Comparison of ENCODE assay signal across 8 mouse cellular contexts in the genomic region with DNA sequence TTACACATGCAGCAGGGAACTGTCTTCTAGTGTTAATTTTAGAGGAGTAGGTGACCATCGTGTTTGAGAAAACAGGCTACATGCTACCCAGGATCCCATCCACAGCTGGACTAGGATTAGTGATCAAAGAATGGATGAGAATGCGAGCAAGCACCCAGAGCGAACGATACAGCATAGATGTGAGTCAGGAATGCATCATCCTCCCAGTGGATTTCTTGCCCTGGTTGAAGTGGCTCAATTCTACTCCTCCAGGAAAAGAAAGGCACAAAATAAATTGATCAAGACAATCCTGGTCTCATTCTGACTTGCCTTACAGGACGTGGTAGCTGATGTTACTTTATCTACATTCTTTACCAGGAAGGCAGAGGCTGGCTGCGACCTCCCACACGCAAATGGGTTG. TPM values are rescaled to one million over a fixed set of nuclear protein-coding genes. Genes with fewer than 3 reads are reported as not detected.
DNase-seq lines count a peak whose midpoint lies in the region; ATAC-seq and TF ChIP-seq lines count a peak whose summit lies in the region.

A gene (plus strand): TSS at position 255 of the 400 bp plus-strand sequence.

- DNase-seq in heart, adult 11 months = peak; percentile 61
- no peak for DNase-seq in heart, postnatal 14 days
- peak; percentile 14 for DNase-seq in CD4-positive, CD25-positive, alpha-beta regulatory T cell, adult 2 months (ENCODE audit: low read depth, low spot score)
- no peak for DNase-seq in hindbrain, postnatal 0 days (ENCODE audit: low spot score)
- DNase-seq in cerebellum, adult 18-20 months = no peak
- no peak for DNase-seq in spleen, postnatal 14 days (ENCODE audit: low spot score in 2 of 2)

- peak within 1 kb of the TSS; percentile 93 for H3K4me3 ChIP-seq in hindbrain, postnatal 0 days (ENCODE audit: low read length)

- ATAC-seq in common myeloid progenitor, adult 5-6 weeks (replicated peaks; ENCODE audit: low read depth, poor library complexity, severe bottlenecking) = no peak
- ATAC-seq in hindbrain, postnatal 0 days = no peak
- no peak for ATAC-seq in megakaryocyte, adult 5-6 weeks (ENCODE audit: poor library complexity, severe bottlenecking)

- TF ChIP-seq CTCF in hindbrain, postnatal 0 days (IDR thresholded peaks at IDR 0.05; ENCODE audit: low read depth) = no peak

- intact Hi-C loops in heart, postnatal 14 days (cut with DNase I) = loop anchor here (10.0 kb wide), 1 partner anchor 154 kb away; a partner anchor contains a TSS

- H3K4me2 ChIP-seq in hindbrain, postnatal 0 days (ENCODE audit: low read depth, low read length) = peak within 1 kb of the TSS; percentile 79

- no peaks in the 10 kb centered on the region for H3K27me3 ChIP-seq in hindbrain, postnatal 0 days (ENCODE audit: insufficient read depth, low read length)

- H3K36me3 ChIP-seq in hindbrain, postnatal 0 days (ENCODE audit: insufficient read depth, low read length) = peaks cover 3% of the 10 kb centered on the region; the same call in 1 of the 2 replicates

- H3K4me1 ChIP-seq in hindbrain, postnatal 0 days (ENCODE audit: insufficient read depth, low read length) = peaks cover 5% of the 10 kb centered on the region

- peak within 1 kb of the TSS; percentile 97 for H3K9ac ChIP-seq in hindbrain, postnatal 0 days (replicated peaks; ENCODE audit: low read length)

- H3K27ac ChIP-seq in hindbrain, postnatal 0 days = peak within 1 kb of the TSS; percentile 78

- H3K9me3 ChIP-seq in hindbrain, postnatal 0 days (ENCODE audit: low read length) = no peaks in the 10 kb centered on the region

- 67% methylated on average over 7 of the region's 7 CpGs for WGBS in hindbrain, postnatal 0 days

RNA-seq across cellular contexts. Expression of the gene that starts here (rescaled TPM):
- total RNA-seq in heart, postnatal 14 days (2021) = 1 to 10 TPM; 6.8 to 9.2 TPM
- total RNA-seq in common myeloid progenitor, adult 5-6 weeks (2017) = 12.9 and 26.4 TPM in 2 replicates
- total RNA-seq in hindbrain, postnatal 0 days (2014; rRNA removed) = 15.2 and 15.3 TPM in 2 replicates
- 11.6 and 14.2 TPM in 2 replicates for polyA plus RNA-seq in hindbrain, postnatal 0 days (2015; fragmentation: Nextera tagmentation; extraction: Ambion mirVana)
- total RNA-seq in megakaryocyte, adult 5-6 weeks (2015) = 29.5 and 40.9 TPM in 2 replicates
- 18.9 and 19.2 TPM in 2 replicates for total RNA-seq in megakaryocyte, adult 5-6 weeks (2017)

Comparison
In these comparisons a context has a peak if more than half of its experiments do, and no peak if none do; other contexts are left out.
1. DNase-seq: peak in heart, adult 11 months (single experiment) and CD4-positive, CD25-positive, alpha-beta regulatory T cell, adult 2 months (single experiment); none in heart, postnatal 14 days (0 of 2), hindbrain, postnatal 0 days (single experiment), cerebellum, adult 18-20 months (0 of 2) and spleen, postnatal 14 days (0 of 2).